Mouse (Mus musculus): ENCODE results near the gene Kdm4c.
"Not testable (repeated sequence)": the region's sequence is repeated elsewhere in the genome, so short reads cannot be mapped to it uniquely, and the experiment has no call there.

Kdm4c gene

DNA sequence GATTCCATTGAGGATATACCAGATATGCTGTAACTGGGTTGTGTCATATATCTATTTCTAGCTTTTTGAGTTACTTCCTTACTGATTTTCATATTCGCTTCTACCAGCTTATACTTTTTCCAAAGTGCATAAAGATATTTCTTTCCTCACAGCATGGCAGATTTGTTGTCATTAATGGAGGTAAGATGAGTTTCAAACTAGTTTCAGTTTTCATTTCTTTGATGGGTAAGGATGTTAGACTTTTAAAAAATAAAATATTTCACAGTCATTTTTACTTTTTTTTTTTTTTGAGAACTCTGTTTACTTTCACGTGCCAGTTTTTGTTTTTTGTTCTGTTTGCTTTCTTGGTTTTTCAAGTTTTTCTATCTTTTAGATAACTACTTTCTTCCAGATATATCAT, 70.6 kb downstream of the Kdm4c start:
- no peak for DNase-seq

DNA sequence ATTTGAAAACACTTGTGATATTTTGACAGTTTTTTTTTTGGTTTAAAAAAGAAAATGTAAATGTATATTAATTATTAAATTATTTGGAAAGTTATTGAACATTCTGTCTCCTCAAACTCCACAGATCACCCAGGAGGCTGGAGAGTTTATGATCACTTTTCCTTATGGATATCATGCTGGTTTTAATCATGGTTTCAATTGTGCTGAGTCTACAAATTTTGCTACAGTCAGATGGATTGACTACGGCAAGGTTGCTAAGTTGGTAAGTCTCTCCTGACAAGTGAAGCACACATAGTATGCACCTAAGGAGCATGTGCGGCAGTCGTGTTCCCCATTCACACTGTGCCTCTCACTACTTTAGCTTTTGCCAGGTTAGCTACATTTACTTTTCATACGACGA, 73.1 kb downstream of the Kdm4c start:
- DNase-seq, result no peak

DNA sequence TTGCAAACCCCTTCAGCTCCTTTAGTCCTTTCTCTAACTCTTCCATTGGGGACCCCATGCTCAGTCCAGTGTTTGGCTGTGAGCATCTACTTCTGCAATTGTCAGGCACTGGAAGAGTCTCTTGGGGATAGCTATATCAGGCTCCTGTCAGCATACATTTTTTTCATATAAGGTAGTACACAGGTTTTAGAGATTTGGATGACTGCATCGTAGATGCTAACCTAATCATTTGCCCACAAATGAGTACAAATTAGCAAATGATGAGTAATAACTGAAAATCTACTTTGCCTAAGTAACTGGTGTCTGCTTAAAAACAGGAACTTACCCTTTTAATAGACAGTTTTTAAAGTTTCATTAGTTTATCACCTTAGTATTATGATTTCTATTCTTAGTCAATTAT, 77.0 kb downstream of the Kdm4c start:
- no peak for DNase-seq

DNA sequence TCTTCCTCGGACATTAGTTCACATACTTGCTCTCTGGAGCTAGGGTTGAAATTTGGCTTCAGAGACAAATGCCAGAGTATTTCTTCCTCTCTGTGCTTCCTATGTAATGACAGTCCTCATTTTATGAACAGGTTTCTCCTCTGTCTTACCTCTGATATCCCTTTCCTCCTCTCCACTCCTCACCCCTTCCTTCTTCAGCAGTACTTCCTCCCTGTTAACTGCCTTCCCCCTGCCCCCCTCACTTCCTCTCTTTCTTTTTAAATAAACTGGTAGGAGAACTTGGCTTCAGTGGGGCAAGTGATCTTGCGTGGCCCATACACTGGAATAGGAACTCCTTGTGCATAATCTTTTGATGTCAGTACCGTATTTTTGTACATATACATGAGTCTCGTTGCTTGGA, 115.2 kb downstream of the Kdm4c start:
- DNase-seq, result no peak

DNA sequence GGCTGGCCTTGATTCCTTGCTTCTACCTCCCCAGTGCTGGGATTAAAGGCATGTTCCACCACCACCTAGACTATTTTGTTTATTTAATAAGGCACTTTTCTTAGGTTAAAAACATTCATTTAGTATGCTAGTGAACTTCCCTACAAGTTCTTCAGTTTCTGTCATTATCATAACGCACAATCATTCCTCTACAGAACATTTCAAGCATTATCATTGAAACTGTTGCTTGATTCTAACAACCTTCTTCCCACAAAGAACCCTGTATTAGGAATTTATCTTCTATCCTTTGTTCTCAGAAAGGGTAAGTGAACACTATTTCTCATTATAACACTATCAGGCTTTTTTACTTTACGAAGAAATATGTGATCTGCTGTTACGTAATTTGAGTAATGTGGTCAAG, 118.0 kb downstream of the Kdm4c start:
- DNase-seq, result no peak

DNA sequence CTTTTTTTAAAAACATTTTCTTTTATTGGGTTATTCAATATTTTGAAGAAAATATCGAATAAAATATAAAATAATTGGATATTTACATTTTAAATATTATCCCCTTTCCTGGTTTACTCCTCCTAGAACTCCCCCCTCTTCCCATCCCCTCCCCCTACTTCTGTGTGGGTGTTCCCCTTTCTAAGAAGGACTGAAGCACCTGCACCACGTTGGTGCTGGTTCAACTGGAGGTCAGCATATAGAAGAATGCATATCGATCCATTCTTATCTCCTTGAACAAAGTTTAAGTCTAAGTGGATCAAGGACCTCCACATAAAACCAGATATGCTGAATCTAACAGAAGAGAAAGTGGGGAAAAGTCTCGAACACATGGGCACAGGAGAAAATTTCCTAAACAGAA, 144.3 kb downstream of the Kdm4c start:
- no peak for DNase-seq

DNA sequence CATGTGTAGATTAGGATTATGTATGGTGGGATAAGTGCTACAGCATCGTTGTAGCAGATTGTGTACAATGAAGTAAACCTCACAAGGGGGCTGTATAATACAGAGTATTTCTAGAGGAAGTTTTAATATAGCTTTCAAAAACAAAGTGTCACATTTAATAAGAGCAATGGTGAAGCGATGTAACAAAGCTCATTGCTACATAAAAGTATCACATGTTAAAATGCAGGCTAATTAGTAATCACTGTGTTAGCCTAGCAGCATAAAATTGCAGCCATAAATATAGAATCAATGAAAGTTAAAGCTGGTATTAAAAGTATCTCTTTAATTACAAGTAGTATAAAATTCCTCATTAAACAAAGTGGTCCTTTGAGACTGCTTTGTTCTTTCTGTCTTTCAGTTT, 150.9 kb downstream of the Kdm4c start:
- DNase-seq, result no peak

DNA sequence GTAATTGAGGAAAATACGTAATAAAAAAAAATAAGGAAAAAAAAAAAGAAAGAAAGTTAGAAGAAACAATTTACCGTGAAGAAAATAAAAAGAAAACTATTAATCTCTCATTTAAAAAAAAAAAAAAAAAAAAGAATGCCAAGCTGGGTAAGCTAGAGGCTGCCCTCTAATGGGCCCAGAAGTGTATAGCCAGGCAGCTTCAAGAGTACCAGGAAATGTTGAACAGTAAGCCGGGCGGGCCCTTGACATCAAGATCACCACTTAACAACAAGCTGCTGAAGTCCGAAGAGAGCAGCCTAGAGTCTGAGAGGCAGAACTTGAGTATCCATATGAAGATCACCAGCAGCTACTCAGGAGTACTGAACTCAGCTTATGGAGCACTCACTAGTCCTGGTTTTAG, 154.3 kb downstream of the Kdm4c start:
- DNase-seq, result no peak

DNA sequence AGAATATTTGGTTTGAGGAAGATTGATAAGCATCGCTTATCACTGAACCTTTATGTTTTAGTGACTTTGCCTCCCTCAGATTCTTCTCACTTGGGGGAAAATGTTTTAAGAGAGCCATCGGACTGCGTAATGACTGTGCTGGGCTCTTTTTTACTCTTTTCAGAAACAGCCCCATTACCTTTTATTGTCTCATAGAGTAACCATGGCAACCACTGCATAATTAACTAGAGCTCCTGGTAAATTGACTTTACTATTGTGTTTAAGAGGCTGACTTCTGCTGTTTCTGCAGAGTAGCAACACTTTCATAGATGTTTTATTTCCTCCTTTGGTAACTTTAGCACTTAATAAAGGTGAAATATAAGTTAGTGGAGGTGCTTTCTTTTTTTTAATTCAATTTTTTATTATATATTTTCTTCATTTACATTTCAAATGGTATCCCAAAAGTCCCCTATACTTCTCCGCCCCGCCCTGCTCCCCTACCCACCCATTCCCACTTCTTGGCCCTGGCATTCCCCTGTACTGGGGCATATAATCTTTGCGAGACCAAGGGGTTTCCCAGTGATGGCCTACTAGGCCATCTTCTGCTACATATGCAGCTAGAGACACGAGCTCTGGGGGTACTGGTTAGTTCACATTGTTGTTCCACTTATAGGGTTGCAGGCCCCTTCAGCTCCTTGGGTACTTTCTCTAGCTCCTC, 159.5 kb downstream of the Kdm4c start:
- DNase-seq, result not testable (repeated sequence)

DNA sequence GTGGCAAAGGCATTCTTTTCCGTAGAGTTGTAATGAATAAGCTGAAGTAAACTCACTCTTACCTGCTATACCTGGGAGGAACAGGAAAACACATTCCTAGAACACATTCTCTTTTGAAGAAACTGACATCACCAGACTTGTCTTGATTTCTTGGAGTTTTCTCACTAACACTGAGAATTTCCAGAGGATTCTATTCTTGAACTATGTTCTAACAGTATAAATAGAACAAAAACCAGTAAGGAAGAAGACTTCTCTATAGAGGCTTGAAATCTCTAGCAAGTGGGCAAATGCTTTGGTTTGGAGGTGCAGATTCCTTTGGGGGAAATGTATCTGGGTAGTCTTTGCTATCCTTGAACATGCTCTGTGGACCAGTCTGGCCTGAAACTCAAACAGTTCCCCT, 166.4 kb downstream of the Kdm4c start:
- DNase-seq, result no peak

DNA sequence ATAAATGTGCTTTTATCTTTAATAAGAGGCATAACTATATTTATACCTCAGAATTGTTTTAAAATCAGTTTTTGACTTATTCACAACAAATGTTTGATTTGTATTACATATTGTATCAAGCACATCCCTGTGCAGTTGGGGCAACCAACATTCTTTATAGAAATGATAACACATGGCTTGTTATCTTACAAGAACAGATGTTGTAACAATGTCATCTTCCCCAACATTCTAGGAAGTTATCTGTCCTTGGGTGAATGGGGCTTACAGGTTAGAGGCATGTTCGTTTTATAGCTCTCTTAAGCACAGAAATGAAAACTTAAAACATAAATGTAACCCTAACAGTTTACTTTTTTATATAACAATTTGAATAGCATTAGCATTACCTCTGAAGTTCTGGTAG, 177.5 kb downstream of the Kdm4c start:
- DNase-seq, result no peak

Measured in thymus, adult 18-20 months (tissue).